Mouse (Mus musculus) hindbrain, embryonic 11.5 days (tissue): Measurements from ENCODE around the gene Grm5. TPM values are rescaled to one million over a fixed set of nuclear protein-coding genes. Genes with fewer than 3 reads are reported as not detected.

Source experiments
- ATAC-seq: fragments of 200-750 bp; cut with Nextera tagmentation; 2 replicates; pipeline ENCODE4 v1.8.0; 2017; ENCODE audit warnings: mild to moderate bottlenecking, moderate TSS enrichment, moderate library complexity; ENCODE audit not compliant: low FRiP score
- DNase-seq: peaks from one replicate; pipeline ENCODE4 v3.0.0-alpha.2; 2015; ENCODE audit warnings: low spot score
- H3K27ac ChIP-seq: fragments of 300-500 bp; sonication (generic); 2 replicates; pipeline ENCODE4 v1.5.1; 2014; ENCODE audit warnings: mild to moderate bottlenecking, low read depth, low read length
- H3K27me3 ChIP-seq: fragments of 300-500 bp; sonication (generic); 2 replicates; pipeline ENCODE4 v1.6.1; 2014; ENCODE audit warnings: mild to moderate bottlenecking, low read length, moderate library complexity, mixed read lengths; ENCODE audit not compliant: control insufficient read depth, insufficient read depth
- H3K36me3 ChIP-seq: fragments of 300-500 bp; sonication (generic); 2 replicates; pipeline ENCODE4 v1.6.1; 2014; ENCODE audit warnings: mild to moderate bottlenecking, low read length, moderate library complexity, mixed read lengths; ENCODE audit not compliant: control insufficient read depth, insufficient read depth
- H3K4me1 ChIP-seq: fragments of 300-500 bp; sonication (generic); replicated peaks from 2 replicates; pipeline ENCODE4 v1.6.1; 2014; ENCODE audit warnings: low read length, mixed read lengths; ENCODE audit not compliant: control insufficient read depth, insufficient read depth
- H3K4me2 ChIP-seq: fragments of 300-500 bp; sonication (generic); replicated peaks from 2 replicates; pipeline ENCODE4 v1.6.1; 2014; ENCODE audit warnings: mild to moderate bottlenecking, low read depth, low read length
- H3K4me3 ChIP-seq: fragments of 300-500 bp; sonication (generic); 2 replicates; pipeline ENCODE4 v1.5.1; 2014; ENCODE audit warnings: low read depth, low read length
- H3K9ac ChIP-seq: fragments of 300-500 bp; sonication (generic); 2 replicates; pipeline ENCODE4 v1.6.1; 2014; ENCODE audit warnings: low read depth, low read length
- H3K9me3 ChIP-seq: fragments of 300-500 bp; sonication (generic); 2 replicates; pipeline ENCODE4 v1.6.1; 2016; ENCODE audit warnings: low read length; ENCODE audit not compliant: control insufficient read depth
- WGBS: fragments of 180-500 bp; shearing (Covaris S2); extraction: QIAGEN DNeasy Blood & Tissue Kit; methylation state at CpG from one replicate; pipeline ENCODE4 v1.1.7; 2014; 5-methylcytosine and 5-hydroxymethylcytosine counted together
- polyA plus RNA-seq: library from polyadenylated mRNA; unstranded; fragments of >200 nt; fragmentation: Nextera tagmentation; extraction: Ambion mirVana; gene quantifications from 2 replicates; pipeline ENCODE4 v1.2.1, GENCODE M21; 2014

Grm5 gene
- polyA plus RNA-seq, 1 experiment from 2014 or later: 0.42 TPM

DNA sequence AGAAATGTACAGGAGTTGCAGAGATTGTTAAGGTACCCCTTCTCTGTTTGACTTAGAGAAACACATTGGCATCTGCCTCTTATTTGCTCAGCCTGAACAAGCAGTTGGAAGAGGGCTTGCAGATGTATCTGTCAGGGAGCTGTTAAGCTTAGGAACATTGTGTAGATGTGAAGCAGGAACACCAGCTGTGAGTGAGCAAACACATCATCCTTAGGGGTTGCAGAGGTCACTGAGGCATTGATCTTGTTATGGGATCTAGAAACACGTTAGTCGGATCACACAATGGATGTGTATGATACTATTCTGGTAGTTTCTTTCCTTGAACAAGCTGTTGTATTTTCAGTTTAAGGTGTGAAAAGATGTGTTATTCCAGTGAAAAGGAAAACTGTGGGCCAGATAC lies 472.5 kb downstream of the Grm5 start:
- Histone ChIP-seq H3K4me1 (no peaks in the 10 kb centered on the region), H3K27ac (no peak overlapping the region), H3K36me3 (no peaks in the 10 kb centered on the region), H3K9me3 (no peaks in the 10 kb centered on the region), H3K4me3 (no peak overlapping the region), H3K9ac (no peak overlapping the region), H3K4me2 (no peak overlapping the region), H3K27me3 (no peaks in the 10 kb centered on the region)
- DNase-seq (no peak), ATAC-seq (no peak)
- WGBS: 42% methylated on average over 2 of the region's 2 CpGs

DNA sequence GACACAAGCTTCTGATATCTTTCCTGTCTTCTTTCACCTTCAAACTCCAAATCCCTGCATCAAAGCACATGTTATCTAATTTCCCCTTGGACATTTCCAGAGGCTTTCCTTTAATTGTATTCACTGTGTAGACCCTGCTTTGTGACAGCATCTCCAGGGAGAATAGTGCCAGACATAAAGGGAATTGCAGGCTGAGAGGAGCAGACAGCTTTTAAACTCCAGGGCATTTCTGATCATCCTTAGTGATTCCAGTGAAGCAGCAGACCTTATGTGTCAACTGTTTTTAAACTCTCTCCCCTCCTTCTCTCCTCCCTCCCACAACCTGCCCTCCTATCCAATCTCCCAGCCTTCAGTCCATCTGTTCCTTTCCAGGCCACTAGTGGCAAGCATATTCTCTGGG lies 507.1 kb downstream of the Grm5 start:
- Histone ChIP-seq H3K9ac (no peak overlapping the region), H3K36me3 (no peaks in the 10 kb centered on the region), H3K9me3 (no peaks in the 10 kb centered on the region), H3K4me1 (no peaks in the 10 kb centered on the region), H3K4me2 (no peak overlapping the region), H3K4me3 (no peak overlapping the region), H3K27me3 (no peaks in the 10 kb centered on the region), H3K27ac (no peak overlapping the region)
- no peak for DNase-seq
- peak; percentile 38; the same call in 1 of the 2 replicates for ATAC-seq

DNA sequence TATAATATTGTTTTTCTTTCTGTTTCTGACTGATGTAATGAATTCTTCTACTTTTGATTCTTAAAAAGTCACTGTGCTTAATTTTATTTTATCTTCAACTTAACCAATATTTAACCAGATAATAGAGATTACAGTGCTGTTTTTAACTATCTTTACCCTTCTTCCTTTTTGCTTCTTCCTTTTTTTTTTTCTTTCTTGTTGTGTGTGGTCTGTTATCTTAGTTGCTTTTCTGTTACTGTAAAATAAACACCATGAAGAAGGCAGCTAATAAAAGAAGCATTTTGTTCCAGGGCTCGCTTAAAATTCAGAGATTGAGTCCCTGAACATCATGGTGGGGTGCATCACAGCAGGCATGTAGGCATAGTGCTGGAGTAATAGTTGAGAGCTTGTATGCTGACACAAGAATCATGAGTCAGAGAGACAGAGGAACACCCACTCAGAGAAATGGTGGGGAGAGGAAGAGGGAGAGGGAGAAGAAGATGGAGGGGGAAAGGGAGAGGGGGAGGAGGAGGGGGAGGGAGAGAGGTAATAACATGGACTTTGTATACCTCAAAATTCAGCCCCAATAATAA lies 512.7 kb downstream of the Grm5 start:
- no peak overlapping the region for H3K9ac ChIP-seq
- DNase-seq (no peak), ATAC-seq (no peak)
- 40% methylated on average over 1 of the region's 1 CpGs for WGBS
- H3K4me2 ChIP-seq: no peak overlapping the region
- no peak overlapping the region for H3K4me3 ChIP-seq
- H3K9me3 ChIP-seq: no peaks in the 10 kb centered on the region
- no peaks in the 10 kb centered on the region for H3K27me3 ChIP-seq
- no peaks in the 10 kb centered on the region for H3K36me3 ChIP-seq
- no peaks in the 10 kb centered on the region for H3K4me1 ChIP-seq
- no peak overlapping the region for H3K27ac ChIP-seq

DNA sequence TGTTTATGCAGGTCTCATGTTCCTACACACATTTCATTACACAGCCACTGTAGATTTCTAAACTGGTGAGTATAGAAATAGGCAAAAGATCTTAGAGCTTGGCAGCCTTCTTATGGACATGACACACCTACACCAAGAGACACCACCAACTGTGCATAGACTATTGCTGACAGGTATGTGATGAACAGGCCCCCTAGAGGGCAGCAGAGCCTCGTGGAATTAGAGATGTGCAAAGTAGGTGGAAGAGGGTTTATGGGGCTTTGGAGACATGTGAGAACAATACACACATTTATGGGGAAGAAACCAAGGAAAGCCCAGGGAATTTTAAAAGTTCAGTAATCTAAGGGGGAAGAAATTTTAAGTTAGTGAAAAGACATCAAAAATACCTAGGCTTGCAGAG lies 513.7 kb downstream of the Grm5 start:
- H3K27ac ChIP-seq: no peak overlapping the region
- no peak overlapping the region for H3K9ac ChIP-seq
- H3K9me3 ChIP-seq: no peaks in the 10 kb centered on the region
- no peak overlapping the region for H3K4me3 ChIP-seq
- H3K4me1 ChIP-seq: no peaks in the 10 kb centered on the region
- 3% methylated on average over 1 of the region's 1 CpGs for WGBS
- no peaks in the 10 kb centered on the region for H3K36me3 ChIP-seq
- peak; percentile 83 for ATAC-seq
- H3K27me3 ChIP-seq: no peaks in the 10 kb centered on the region
- DNase-seq: peak; percentile 65
- no peak overlapping the region for H3K4me2 ChIP-seq

DNA sequence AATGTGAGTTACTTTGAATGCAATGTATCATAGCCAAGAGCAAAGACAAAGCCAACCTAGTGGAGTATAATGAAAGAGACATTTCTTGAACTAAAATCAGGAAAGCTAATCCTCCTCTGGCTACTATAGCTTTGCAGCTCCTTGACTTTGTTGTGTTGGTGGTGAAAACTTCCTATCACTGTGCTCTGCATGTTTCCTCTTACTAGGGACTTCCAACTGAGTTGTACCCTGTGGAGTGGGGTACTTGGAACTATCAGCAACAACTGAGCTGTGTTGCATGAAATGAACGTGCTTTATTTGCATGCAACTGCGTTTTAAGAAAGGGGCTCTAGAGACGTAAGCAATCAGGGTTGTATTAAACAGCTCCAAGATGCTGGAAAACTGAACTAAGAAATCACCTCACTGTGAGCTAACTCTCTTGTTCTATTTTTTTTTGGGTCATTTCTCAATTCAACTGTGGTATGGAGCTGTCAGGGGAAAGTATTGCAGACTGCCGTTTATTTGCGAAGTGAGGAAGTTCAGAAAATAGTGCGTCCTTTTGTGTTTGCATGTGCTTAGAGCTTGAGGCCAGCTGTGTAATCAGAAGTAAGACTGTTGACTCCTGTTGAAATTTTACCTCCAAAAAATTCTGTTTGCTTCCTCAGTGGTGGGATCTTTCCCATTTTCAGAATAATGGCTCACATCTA lies 532.9 kb downstream of the Grm5 start:
- Histone ChIP-seq H3K9ac (no peak overlapping the region), H3K4me3 (no peak overlapping the region), H3K27me3 (no peaks in the 10 kb centered on the region), H3K9me3 (no peaks in the 10 kb centered on the region), H3K4me1 (no peaks in the 10 kb centered on the region), H3K27ac (no peak overlapping the region), H3K36me3 (no peaks in the 10 kb centered on the region), H3K4me2 (no peak overlapping the region)
- DNase-seq (no peak), ATAC-seq (no peak)
- WGBS: 75% methylated on average over 6 of the region's 6 CpGs

DNA sequence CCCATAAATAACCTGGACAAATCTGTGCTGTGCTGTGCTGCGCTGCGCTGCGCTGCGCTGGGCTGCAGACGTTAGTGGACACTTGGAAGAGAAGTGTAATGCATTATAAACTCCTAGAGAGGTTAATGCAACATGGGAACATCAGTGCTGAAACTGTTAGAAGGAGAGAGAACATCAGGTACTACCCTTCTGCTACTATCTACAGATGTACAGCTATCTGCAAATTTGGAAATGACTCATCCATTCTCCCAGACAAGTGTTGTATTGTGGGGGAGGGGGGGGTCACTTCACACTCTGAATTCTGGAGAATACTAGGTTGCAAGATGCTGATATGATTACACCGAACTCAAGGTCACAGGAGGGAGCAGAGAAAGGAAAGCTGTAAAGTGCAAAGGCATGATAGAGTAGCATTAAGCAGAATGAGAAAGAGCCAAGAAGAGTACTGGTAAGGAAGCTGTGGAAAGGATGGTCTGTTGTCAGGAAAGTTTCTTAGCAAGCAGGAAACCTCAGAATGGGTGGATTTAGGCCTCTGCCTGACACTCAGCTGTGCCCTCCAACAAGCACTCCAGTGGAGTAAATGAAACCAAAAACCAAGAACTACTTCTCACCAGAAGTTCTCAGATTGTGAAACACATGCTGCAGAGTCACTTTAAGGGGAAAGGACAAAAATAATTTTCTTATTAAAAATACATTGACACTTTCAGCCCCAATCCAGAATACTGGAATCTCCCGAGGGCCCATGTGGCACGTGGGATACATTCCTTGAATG lies 544.3 kb downstream of the Grm5 start:
- no peak overlapping the region for H3K9ac ChIP-seq
- 90% methylated on average over 8 of the region's 8 CpGs for WGBS
- H3K27me3 ChIP-seq: no peaks in the 10 kb centered on the region; the same call in 1 of the 2 replicates
- H3K4me1 ChIP-seq: no peaks in the 10 kb centered on the region
- no peaks in the 10 kb centered on the region for H3K36me3 ChIP-seq
- no peak for DNase-seq
- H3K4me3 ChIP-seq: no peak overlapping the region
- no peak overlapping the region for H3K4me2 ChIP-seq
- ATAC-seq: no peak
- no peaks in the 10 kb centered on the region for H3K9me3 ChIP-seq
- no peak overlapping the region for H3K27ac ChIP-seq

DNA sequence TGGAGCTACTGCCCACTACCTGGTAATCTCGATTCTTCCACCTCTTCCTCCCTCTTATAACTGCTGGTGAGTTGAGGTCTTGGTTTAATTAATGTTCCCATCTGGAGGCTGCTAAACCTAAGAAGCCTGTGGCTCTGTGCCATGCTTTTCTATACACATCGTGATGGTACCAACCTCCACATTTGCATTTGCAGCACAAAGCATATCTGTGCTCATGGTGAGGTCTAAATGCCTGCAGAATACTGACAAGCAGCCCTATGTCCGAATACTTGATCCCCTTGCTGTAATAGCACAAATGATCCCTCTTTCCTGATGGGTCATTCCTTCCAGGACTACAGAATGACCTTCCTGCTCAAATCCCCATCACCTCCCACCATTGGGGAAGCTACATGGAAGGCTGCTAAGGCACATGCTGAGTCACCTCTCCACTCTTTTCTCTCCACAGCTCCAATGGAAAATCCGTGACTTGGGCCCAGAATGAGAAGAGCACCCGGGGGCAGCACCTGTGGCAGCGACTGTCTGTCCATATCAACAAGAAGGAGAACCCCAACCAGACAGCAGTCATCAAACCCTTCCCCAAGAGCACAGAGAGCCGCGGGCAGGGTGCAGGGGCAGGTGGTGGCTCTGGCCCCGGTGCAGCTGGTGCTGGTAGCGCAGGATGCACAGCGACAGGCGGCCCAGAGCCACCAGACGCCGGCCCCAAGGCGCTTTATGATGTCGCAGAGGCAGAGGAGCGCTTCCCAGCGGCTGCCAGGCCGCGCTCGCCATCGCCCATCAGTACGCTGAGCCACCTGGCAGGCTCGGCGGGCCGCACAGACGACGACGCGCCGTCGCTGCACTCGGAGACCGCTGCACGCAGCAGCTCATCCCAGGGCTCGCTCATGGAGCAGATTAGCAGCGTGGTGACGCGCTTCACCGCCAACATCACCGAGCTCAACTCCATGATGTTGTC lies 545.8 kb downstream of the Grm5 start:
- ATAC-seq: peak; percentile 92
- H3K27me3 ChIP-seq: no peaks in the 10 kb centered on the region; the same call in 1 of the 2 replicates
- DNase-seq: peak; percentile 56
- H3K9me3 ChIP-seq: no peaks in the 10 kb centered on the region
- H3K9ac ChIP-seq: peak overlapping the region; percentile 53
- no peaks in the 10 kb centered on the region for H3K4me1 ChIP-seq
- peak overlapping the region; percentile 36 for H3K4me3 ChIP-seq
- no peak overlapping the region for H3K27ac ChIP-seq
- WGBS: 14% methylated on average over 41 of the region's 41 CpGs
- H3K4me2 ChIP-seq: peak overlapping the region; percentile 67
- no peaks in the 10 kb centered on the region for H3K36me3 ChIP-seq

DNA sequence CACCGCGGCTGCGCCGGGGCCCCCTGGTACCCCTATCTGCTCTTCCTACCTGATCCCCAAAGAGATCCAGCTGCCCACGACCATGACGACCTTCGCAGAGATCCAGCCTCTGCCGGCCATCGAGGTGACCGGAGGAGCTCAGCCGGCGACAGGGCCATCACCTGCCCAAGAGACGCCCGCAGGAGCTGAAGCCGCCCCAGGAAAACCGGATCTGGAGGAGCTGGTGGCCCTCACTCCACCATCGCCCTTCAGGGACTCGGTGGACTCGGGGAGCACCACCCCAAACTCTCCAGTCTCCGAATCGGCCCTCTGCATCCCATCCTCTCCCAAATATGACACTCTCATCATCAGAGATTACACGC lies 546.5 kb downstream of the Grm5 start:
- Histone ChIP-seq H3K36me3 (no peaks in the 10 kb centered on the region), H3K27ac (no peak overlapping the region), H3K9me3 (no peaks in the 10 kb centered on the region), H3K4me3 (peak overlapping the region; percentile 36), H3K4me2 (peak overlapping the region; percentile 67), H3K4me1 (no peaks in the 10 kb centered on the region), H3K27me3 (no peaks in the 10 kb centered on the region; the same call in 1 of the 2 replicates), H3K9ac (peak overlapping the region; percentile 53)
- ATAC-seq: peak; percentile 76; the same call in 1 of the 2 replicates
- DNase-seq: no peak
- WGBS: 27% methylated on average over 22 of the region's 22 CpGs
